Mouse (Mus musculus) midbrain, embryonic 15.5 days (tissue): ENCODE data around the gene Akap13. TPM values are rescaled to one million over a fixed set of nuclear protein-coding genes. Genes with fewer than 3 reads are reported as not detected.

ENCODE experiments used
- ATAC-seq: fragments of 200-750 bp; cut with Nextera tagmentation; replicated peaks from 2 replicates; pipeline ENCODE4 v1.8.0; 2017; ENCODE audit warnings: moderate TSS enrichment
- H3K27ac ChIP-seq: fragments of 300-500 bp; sonication (generic); 2 replicates; pipeline ENCODE4 v1.5.1; 2015; ENCODE audit warnings: mild to moderate bottlenecking, inconsistent platforms
- H3K27me3 ChIP-seq: fragments of 300-500 bp; sonication (generic); replicated peaks from 2 replicates; pipeline ENCODE4 v1.6.1; 2015; ENCODE audit warnings: inconsistent platforms
- H3K36me3 ChIP-seq: fragments of 300-500 bp; sonication (generic); replicated peaks from 2 replicates; pipeline ENCODE4 v1.6.1; 2015; ENCODE audit warnings: inconsistent platforms
- H3K4me1 ChIP-seq: fragments of 300-500 bp; sonication (generic); 2 replicates; pipeline ENCODE4 v1.6.1; 2015; ENCODE audit warnings: inconsistent platforms
- H3K4me2 ChIP-seq: fragments of 300-500 bp; sonication (generic); 2 replicates; pipeline ENCODE4 v1.6.1; 2015; ENCODE audit warnings: inconsistent platforms, mild to moderate bottlenecking, moderate library complexity
- H3K4me3 ChIP-seq: fragments of 300-500 bp; sonication (generic); 2 replicates; pipeline ENCODE4 v1.5.1; 2015; ENCODE audit warnings: mild to moderate bottlenecking, inconsistent platforms
- H3K9ac ChIP-seq: fragments of 300-500 bp; sonication (generic); 2 replicates; pipeline ENCODE4 v1.6.1; 2015; ENCODE audit warnings: mild to moderate bottlenecking, inconsistent platforms
- H3K9me3 ChIP-seq: fragments of 300-500 bp; sonication (generic); 2 replicates; pipeline ENCODE4 v1.6.1; 2016; ENCODE audit warnings: inconsistent platforms
- WGBS: fragments of 180-500 bp; shearing (Covaris S2); methylation state at CpG from one replicate; pipeline ENCODE4 v1.1.7; 2015; ENCODE audit warnings: mixed read lengths; 5-methylcytosine and 5-hydroxymethylcytosine counted together
- polyA plus RNA-seq: library from polyadenylated mRNA; unstranded; fragments of >200 nt; fragmentation: Nextera tagmentation; extraction: Ambion mirVana; gene quantifications from 2 replicates; pipeline ENCODE4 v1.2.1, GENCODE M21; 2015

Akap13 gene
- polyA plus RNA-seq, 1 experiment from 2014 or later: 16.1 TPM

DNA sequence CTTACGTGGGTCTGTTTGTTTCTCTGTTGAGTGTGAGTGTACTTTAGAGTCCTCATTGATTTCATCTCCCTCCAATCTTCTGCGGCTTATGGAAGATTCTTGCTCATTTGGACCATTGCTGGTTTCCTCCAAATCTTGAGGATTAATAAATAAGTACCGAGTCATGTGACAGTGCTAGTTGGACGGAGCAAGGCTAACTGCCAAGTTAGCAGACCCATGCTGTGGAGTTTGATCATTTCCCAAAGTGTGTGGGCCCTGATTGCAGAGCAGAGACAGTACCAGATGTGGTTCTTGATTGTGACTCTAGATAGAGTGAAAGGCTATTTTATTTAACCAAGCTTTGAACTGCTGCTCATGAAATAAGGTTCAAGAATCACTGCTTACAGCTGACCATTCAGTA, 73.4 kb downstream of the Akap13 start:
- no peak overlapping the region for H3K4me3 ChIP-seq
- no peak overlapping the region for H3K4me2 ChIP-seq
- no peak overlapping the region for H3K9ac ChIP-seq
- no peak overlapping the region for H3K27ac ChIP-seq
- no peaks in the 10 kb centered on the region for H3K27me3 ChIP-seq
- no peaks in the 10 kb centered on the region for H3K9me3 ChIP-seq
- no peaks in the 10 kb centered on the region for H3K4me1 ChIP-seq
- H3K36me3 ChIP-seq: no peaks in the 10 kb centered on the region
- WGBS: 86% methylated on average over 4 of the region's 4 CpGs
- no peak for ATAC-seq

DNA sequence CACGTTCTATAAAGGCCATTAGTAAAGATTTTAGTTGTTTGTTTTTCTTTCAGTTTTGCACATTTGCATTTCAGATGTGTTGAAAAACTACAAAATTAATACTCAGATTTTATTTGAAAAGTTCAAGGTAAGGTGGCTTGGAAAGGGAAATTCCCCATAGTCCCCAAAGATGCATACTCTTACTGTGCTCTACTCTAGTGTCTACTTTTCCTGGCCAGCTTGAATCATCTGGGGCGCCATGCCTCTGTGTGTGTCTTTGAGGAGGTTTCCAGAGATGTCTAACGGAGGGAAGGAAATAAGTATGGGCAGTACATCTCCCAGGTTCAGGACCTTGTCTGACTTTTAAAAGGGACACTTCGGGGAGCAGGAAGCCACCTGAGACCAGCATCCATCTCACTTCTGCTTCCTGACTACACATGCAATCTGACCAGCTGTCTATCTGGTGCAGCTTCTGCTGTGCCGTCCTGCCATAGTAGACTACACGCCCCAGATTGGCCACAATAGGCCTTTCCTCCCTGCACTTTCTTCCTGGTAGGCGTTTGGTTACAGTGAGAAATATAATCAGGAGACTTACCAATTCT, 74.6 kb downstream of the Akap13 start:
- WGBS: 92% methylated on average over 7 of the region's 7 CpGs
- Histone ChIP-seq H3K27me3 (no peaks in the 10 kb centered on the region), H3K9me3 (no peaks in the 10 kb centered on the region), H3K4me3 (no peak overlapping the region), H3K27ac (no peak overlapping the region), H3K4me1 (no peaks in the 10 kb centered on the region), H3K36me3 (no peaks in the 10 kb centered on the region), H3K4me2 (no peak overlapping the region), H3K9ac (no peak overlapping the region)
- no peak for ATAC-seq

DNA sequence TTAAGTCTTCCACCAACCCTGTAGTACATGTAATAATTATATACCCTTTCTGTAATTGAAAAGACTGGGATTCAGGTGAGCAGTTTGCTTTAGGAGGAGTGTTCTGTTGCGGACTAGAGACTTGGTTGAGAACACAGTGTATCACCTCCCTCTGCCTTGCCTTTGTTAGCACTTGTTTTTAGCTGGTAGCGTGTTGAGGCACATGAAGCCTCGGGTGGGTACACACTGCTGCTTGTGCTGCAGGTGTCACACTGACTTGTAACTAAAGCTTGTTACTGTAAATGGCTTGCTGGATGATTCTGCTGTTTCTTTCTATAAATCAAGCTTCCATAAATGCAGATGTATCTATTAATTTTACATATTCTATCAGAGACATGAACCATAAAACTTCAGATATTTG, 75.3 kb downstream of the Akap13 start:
- H3K36me3 ChIP-seq: no peaks in the 10 kb centered on the region
- H3K4me1 ChIP-seq: no peaks in the 10 kb centered on the region
- ATAC-seq: no peak
- no peak overlapping the region for H3K9ac ChIP-seq
- H3K27me3 ChIP-seq: no peaks in the 10 kb centered on the region
- no peaks in the 10 kb centered on the region for H3K9me3 ChIP-seq
- WGBS: 90% methylated on average over 3 of the region's 3 CpGs
- no peak overlapping the region for H3K4me3 ChIP-seq
- H3K4me2 ChIP-seq: no peak overlapping the region
- H3K27ac ChIP-seq: no peak overlapping the region

DNA sequence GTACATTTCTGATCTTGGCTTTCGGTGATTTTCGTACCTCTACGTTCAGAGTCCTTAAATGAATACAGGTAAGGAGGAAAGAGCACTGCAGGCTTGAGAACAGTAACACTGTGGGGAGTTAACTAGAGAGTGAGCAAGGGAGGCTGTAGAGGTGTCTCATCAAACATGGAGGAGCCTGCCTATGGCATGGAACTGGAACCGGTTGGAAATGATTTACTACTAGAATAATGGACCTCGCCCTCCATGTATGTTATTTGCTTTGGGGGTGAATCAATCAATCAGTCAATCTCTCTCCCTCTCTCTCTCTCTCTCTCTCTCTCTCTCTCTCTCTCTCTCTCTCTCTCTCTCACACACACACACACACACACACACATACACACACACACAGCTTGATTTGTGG, 77.7 kb downstream of the Akap13 start:
- H3K36me3 ChIP-seq: no peaks in the 10 kb centered on the region
- H3K4me1 ChIP-seq: no peaks in the 10 kb centered on the region
- ATAC-seq: no peak
- no peaks in the 10 kb centered on the region for H3K27me3 ChIP-seq
- no peak overlapping the region for H3K9ac ChIP-seq
- no peak overlapping the region for H3K27ac ChIP-seq
- WGBS: 94% methylated on average over 5 of the region's 5 CpGs
- no peak overlapping the region for H3K4me3 ChIP-seq
- no peak overlapping the region for H3K4me2 ChIP-seq
- no peaks in the 10 kb centered on the region for H3K9me3 ChIP-seq

DNA sequence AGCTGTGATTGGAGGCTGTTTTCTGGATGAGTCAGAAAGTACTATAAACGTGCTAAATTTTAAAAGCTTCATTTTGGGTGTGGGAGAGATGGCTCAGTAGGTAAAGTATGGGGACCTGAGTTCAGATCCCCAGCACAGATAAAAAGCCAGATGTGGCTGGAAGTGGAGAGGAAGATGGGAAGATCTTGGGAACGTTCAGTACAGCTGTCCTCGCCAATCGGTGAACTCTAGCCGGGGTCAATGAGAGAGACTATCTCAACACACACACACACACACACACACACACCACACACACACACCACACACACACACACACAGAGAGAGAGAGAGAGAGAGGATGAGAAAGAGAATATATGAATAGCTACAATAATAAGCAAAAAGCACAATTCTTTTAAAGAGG, 81.0 kb downstream of the Akap13 start:
- Histone ChIP-seq H3K9me3 (no peaks in the 10 kb centered on the region), H3K4me2 (no peak overlapping the region), H3K4me3 (no peak overlapping the region), H3K36me3 (no peaks in the 10 kb centered on the region), H3K27ac (no peak overlapping the region), H3K9ac (no peak overlapping the region), H3K27me3 (no peaks in the 10 kb centered on the region), H3K4me1 (no peaks in the 10 kb centered on the region)
- 93% methylated on average over 5 of the region's 5 CpGs for WGBS
- no peak for ATAC-seq

DNA sequence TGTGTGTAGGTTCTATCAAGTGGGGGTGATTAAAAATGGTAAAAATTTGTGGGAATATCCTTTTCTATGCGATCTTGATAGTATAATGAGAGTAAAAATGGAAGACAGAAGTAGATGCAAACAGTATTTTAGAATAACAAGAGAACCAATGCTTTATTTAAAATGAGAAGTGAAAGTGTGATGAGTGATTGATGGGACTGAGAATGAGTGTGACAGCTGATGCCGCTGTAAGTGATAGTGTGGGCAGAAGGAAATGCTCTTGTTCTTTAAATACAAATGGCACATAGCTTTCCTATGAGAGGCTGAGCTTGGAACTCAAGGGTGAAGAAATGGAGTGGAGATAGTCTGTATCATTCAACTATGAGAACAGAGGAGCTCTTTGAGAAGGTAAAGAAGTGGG, 82.2 kb downstream of the Akap13 start:
- H3K9me3 ChIP-seq: no peaks in the 10 kb centered on the region
- no peak overlapping the region for H3K9ac ChIP-seq
- H3K27ac ChIP-seq: no peak overlapping the region
- ATAC-seq: no peak
- WGBS: 92% methylated on average over 2 of the region's 2 CpGs
- H3K36me3 ChIP-seq: no peaks in the 10 kb centered on the region
- H3K4me1 ChIP-seq: no peaks in the 10 kb centered on the region
- no peaks in the 10 kb centered on the region for H3K27me3 ChIP-seq
- no peak overlapping the region for H3K4me3 ChIP-seq
- no peak overlapping the region for H3K4me2 ChIP-seq

DNA sequence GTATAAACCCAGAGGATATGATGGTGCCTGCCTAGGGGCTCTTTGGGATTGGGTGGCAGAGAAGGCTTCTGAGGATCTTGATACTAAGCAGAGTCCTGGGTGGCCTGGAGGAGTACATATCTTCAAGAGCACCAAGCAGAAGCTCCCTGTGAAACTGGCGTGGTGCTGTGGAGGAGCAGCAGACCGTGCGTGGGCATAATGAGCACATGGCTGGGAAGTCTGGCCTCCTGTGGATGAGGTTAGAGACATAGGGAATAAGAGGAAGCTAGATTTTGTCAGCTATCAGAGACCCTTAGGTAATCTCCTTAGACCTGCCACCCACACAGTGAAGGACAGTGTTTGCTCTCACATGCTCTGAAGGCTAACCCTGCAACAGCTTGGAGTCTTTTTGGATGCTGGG, 83.2 kb downstream of the Akap13 start:
- no peak overlapping the region for H3K4me2 ChIP-seq
- 75% methylated on average over 3 of the region's 3 CpGs for WGBS
- no peak overlapping the region for H3K27ac ChIP-seq
- H3K4me1 ChIP-seq: no peaks in the 10 kb centered on the region
- H3K9me3 ChIP-seq: no peaks in the 10 kb centered on the region
- no peak for ATAC-seq
- H3K36me3 ChIP-seq: no peaks in the 10 kb centered on the region
- no peak overlapping the region for H3K4me3 ChIP-seq
- H3K9ac ChIP-seq: no peak overlapping the region
- H3K27me3 ChIP-seq: no peaks in the 10 kb centered on the region

DNA sequence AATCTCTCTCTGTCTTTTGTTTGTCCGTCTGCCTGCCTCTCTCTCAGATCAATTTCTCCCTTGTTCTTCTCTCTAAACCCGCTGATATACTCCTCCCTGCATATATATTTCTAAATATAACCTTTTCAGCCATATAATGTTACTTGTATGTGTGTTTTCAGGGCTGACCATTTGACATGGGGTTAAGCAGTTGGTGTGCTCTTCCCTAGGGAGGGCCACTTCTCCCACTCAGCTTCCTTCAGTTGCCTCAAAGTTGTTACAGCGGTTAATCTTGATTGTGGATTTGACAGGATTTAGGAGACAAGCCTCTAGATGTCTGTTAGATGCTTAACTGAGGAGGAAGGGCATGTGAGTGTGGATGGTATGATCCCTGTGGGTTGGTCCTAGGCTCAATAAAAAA, 83.8 kb downstream of the Akap13 start:
- Histone ChIP-seq H3K36me3 (no peaks in the 10 kb centered on the region), H3K9me3 (no peaks in the 10 kb centered on the region), H3K27ac (no peak overlapping the region), H3K4me3 (no peak overlapping the region), H3K4me2 (no peak overlapping the region), H3K27me3 (no peaks in the 10 kb centered on the region), H3K4me1 (no peaks in the 10 kb centered on the region), H3K9ac (no peak overlapping the region)
- no peak for ATAC-seq
- 85% methylated on average over 3 of the region's 3 CpGs for WGBS

DNA sequence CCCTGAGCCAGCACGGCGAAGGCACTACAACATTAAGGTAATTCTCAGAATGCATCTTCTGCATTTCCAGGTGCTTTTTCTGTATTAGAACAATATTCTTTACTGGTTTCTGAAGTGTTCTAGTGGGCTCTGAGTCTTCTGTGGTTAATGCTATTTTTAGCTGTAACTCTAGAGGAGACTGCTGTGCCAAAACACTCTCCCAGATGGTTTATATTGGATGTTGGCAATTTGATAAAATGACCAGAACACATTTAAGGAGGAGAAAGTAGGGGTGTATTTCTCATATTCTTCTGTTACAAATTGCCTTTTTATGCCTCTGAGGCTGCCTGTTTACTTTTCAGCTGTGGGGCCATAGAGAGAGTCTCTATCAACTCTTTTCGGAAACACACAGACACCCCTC, 94.5 kb downstream of the Akap13 start:
- WGBS: 93% methylated on average over 3 of the region's 3 CpGs
- Histone ChIP-seq H3K4me3 (no peak overlapping the region), H3K27ac (no peak overlapping the region), H3K4me2 (no peak overlapping the region), H3K27me3 (no peaks in the 10 kb centered on the region), H3K36me3 (no peaks in the 10 kb centered on the region), H3K4me1 (no peaks in the 10 kb centered on the region), H3K9ac (no peak overlapping the region), H3K9me3 (no peaks in the 10 kb centered on the region)
- ATAC-seq: no peak

DNA sequence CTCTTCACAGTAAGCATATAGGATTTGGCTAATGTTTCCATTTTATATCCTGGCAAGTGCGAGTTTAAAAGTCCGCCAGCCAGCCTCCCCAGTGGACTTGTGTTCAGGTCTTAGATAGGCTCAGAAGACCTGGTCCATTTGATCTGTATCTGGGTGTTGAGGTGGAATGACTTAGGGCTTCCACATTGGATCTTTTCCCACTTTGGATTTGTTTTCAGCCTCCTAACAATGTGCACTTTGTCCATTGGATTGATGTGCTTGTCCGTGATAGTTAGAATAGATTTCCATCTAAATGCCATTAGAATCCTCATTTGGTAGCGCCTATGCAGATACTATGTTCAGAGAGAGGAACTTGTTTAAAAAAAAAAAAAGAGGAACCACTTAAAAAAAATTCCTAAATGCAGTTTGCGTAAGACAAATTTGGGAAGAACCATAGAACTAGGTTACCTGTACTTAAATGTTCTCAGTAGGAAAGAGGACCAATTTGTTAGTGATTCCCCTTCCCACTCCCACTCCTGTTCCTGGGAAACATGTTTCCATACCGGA, 95.5 kb downstream of the Akap13 start:
- H3K9me3 ChIP-seq: no peaks in the 10 kb centered on the region
- H3K4me1 ChIP-seq: no peaks in the 10 kb centered on the region
- no peak overlapping the region for H3K4me2 ChIP-seq
- no peaks in the 10 kb centered on the region for H3K36me3 ChIP-seq
- WGBS: 85% methylated on average over 6 of the region's 6 CpGs
- no peak overlapping the region for H3K4me3 ChIP-seq
- no peak overlapping the region for H3K9ac ChIP-seq
- H3K27me3 ChIP-seq: no peaks in the 10 kb centered on the region
- no peak overlapping the region for H3K27ac ChIP-seq
- ATAC-seq: no peak

DNA sequence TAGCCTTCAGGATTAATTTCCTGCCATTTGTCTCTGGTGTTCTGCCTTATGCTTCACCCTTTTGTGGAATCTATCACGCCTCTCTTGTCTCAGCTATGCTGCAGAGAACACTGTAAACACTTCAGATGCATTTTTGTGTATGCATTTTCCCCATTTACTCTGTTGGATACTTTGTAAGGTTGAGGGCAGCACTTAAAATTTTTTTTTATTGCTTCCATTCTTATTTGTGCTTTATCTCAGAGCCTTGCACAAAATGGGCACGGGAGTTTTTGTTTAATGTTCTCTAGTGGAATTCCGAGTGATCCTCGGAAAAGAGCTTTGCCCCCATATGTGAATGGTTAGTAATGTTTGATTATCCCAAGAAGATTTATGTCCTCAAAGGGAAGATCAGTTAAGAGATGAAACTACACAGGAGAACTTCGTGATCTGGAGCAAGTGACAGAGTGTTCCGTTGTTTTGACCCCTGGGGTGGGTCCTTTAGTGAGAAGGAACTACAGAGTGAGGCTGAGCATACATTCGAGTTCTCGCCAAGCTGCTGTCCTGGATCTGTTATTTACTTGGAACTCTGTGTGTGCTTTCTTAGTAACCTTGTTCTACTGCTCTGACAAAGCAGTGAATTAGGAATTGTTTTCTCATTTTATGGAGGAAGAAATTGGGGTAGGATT, 97.8 kb downstream of the Akap13 start:
- H3K4me2 ChIP-seq: no peak overlapping the region
- WGBS: 94% methylated on average over 8 of the region's 8 CpGs
- H3K9ac ChIP-seq: no peak overlapping the region
- no peak for ATAC-seq
- H3K36me3 ChIP-seq: no peaks in the 10 kb centered on the region
- no peaks in the 10 kb centered on the region for H3K4me1 ChIP-seq
- no peak overlapping the region for H3K27ac ChIP-seq
- H3K9me3 ChIP-seq: no peaks in the 10 kb centered on the region
- H3K27me3 ChIP-seq: no peaks in the 10 kb centered on the region
- no peak overlapping the region for H3K4me3 ChIP-seq

DNA sequence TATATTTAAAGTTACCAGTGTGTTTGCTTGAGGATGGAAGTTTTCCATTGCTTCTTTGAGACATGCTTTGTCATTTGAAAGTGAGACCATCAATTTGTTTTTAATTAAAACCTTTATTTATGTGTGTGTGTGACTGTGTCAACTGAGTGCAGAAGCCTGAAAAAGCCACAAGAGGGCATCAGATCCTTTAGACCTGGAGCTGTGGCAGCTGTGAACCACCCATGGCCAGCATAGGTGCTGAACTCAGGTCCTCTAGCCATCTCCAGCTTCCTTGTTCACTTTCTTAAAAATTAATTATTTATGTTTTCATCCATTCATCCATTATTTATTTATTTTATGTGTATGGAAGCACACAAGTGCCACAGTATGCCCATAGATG, 98.3 kb downstream of the Akap13 start:
- H3K4me2 ChIP-seq: no peak overlapping the region
- no peak overlapping the region for H3K4me3 ChIP-seq
- H3K27ac ChIP-seq: no peak overlapping the region
- no peaks in the 10 kb centered on the region for H3K27me3 ChIP-seq
- no peak for ATAC-seq
- no peaks in the 10 kb centered on the region for H3K4me1 ChIP-seq
- H3K9me3 ChIP-seq: no peaks in the 10 kb centered on the region
- no peak overlapping the region for H3K9ac ChIP-seq
- H3K36me3 ChIP-seq: no peaks in the 10 kb centered on the region

DNA sequence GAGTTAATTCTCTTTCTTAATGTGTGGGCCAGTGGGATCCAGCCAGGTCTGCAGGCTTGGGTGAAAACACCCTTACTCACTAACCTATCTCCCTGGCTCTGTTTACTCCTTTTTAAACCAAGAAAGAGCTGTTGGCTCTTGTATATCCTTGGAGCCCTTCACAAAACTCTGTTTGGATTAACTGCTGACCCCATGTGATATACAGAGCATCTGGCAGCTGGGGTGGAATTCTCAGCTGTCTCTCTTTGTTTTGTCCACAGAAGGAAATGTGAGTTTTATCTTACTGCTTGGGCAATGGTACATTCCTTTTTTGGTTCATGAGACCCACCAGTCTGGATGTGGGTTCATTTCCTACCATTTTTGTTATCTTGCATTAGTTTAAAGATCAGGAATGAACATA, 98.7 kb downstream of the Akap13 start:
- ATAC-seq: no peak
- H3K36me3 ChIP-seq: no peaks in the 10 kb centered on the region
- H3K4me1 ChIP-seq: no peaks in the 10 kb centered on the region
- no peak overlapping the region for H3K27ac ChIP-seq
- no peaks in the 10 kb centered on the region for H3K27me3 ChIP-seq
- no peaks in the 10 kb centered on the region for H3K9me3 ChIP-seq
- H3K9ac ChIP-seq: no peak overlapping the region
- no peak overlapping the region for H3K4me3 ChIP-seq
- H3K4me2 ChIP-seq: no peak overlapping the region
